Mouse (Mus musculus): ENCODE measurements around the gene Sh3d21.

Sh3d21 gene

DNA sequence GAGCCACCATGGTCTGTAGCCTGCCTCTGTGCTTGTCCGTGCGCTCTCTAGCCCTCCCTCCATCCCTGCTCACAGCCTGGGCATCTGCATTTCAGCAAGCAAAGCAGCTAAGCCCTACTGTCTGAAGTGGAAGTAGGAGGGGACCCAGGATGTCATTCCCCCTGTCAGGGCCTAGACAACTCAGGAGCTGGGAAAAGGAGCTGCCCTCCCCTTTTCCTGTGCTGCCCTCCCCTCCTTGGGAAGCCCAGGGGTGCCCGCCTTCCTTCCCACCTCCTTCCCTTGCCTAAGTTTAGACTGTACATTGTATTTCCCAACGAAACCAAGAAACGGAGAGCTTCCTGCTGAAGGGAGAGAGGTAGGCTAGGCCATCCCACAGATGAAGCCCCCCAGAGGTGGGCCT, 22.3 kb downstream of the Sh3d21 start:
- DNase-seq = no peak

DNA sequence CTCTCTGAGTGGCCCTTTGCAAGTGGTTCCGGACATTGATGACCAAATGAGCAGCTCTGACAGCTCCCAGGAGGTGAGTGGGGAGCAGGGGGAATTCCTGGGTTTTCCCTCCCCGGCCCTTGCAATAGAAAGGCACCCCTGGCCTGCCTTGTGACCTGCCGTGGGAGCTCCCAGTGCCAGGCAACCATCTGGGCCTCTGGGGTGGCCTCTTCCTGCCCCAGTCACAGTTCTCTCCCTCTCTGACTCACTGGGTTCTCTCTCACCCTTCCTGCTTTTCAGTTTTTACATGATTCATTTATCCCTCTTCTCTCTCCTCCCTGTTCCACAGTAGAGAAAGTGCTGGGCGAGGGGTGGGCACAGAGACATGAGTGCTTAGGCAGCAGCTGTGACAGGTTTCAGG, 25.5 kb downstream of the Sh3d21 start:
- no peak for DNase-seq

DNA sequence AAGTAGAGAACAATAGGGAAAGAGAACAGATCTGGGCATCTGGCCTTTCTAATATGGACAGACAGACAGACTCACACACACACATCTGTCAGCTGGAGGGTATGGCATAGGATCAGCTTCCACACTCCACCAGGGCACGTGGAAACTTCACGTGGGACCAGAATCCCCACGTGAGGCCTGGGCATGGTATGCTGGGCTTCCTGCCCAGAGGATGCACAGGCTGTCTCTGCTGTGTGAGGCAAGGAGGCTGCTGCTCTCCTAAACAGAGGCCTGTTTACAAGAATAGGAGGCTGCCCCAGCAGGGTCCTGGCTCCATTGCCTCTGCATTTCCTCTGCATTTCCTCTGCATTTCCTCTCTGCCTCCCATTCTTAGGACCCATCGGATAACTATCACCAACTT, 28.7 kb downstream of the Sh3d21 start:
- DNase-seq = no peak

DNA sequence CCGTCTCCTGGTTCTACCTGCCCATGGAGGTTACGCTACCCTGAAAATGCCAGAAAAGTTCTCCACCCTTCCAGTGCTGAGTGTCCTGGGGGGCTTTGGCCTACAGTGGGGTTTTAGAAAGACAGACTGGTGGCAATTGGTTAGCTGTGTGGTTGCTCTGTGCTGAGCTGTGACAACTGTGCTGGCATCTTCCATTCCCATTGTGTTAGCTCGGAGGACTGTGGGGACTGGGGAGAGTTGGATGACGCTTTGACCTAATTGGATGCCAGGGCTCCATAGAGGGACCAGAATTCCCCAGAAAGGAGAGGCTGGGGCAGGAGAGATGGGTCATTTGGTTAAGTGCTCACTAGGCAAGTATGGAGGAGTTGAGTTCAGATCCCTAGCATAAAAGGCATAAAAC, 29.1 kb downstream of the Sh3d21 start:
- no peak for DNase-seq

DNA sequence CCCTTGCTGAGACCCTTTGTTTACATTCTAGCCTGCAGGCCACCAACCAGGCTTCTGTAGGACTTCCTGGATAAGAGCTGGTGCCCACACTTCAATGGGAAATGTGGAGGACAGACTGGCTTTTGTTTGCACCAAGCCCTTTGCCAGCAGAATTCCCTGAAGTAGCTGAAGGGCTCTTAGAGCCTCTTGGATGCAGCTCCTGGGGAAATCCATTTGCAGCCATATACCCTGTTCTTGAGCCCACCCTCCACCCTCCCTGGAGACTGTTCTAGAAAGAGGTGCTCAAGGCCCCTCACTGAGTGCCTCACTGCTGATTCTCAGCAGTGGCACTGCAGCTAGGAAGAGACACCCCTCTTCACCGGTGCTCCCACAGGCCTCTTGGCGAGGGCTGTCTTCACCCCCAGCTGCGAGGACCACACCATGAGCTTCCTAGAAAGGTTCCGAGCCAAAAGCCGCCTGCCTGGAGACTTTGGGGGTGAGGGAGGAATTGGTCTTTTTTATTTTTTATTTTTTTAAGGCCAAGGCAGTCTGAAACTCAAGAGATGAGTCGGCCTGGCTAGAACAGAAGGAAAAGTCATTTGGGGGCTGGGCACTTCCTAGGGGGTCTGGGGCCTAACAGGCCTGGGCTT, 30.5 kb downstream of the Sh3d21 start:
- no peak for DNase-seq

DNA sequence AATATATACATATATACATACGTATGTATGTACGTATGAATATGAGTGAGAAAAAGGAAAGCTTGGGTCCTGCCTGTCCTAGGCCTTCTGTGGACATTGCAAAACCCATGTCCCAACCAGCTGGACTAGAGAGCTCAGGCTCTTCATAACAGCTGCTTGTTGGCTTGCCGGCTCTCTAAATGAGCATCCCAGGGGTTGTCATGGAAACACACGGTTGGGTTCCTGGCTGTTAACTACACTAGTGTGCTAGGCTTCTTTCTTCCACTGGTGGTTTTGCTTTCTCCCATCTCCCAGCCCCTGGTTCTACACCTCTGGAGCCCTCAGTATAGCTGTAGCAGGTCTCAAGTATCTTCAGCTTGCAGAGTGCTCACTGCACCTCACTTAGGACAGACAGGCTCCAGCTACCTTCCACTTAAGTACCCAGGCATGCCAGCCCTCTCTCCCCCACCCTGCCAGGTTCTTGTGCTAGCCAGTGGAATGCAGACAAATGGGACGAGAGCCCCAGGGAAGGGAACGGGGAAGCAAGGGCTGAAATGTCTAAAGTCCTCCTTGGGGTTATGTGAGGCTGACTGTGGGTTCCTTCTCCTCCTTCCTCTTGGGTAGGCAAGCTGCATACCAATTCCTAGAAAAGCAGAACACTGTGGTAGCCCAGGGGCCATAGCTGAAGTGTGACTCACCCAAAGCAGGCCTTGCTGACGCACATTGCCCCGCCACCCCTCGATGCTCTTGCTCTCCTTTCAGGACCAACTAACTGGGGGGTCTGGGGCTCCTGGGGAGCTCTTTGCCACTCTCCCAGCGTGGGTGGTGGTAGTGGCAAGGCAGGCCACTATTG, 31.8 kb downstream of the Sh3d21 start:
- DNase-seq = no peak

DNA sequence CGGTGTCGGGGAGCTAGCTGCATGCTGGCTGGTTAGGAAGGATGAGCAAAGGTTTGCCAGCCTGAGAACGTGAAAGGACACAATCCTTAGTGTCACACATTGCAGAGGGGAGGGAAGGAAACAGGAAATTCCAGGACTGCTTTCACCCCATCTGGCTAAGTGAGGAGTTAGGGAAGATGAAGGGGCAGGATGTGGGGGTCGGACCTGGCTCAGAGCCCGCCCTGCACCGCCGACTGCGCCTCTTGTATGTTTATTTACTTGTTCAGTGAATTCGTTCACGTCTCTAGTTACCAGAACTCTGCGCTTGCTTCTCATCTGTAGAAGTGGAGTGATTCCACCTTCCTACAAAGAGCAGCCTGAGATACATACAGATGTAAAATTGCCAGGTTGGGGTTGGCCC, 32.8 kb downstream of the Sh3d21 start:
- DNase-seq = no peak

DNA sequence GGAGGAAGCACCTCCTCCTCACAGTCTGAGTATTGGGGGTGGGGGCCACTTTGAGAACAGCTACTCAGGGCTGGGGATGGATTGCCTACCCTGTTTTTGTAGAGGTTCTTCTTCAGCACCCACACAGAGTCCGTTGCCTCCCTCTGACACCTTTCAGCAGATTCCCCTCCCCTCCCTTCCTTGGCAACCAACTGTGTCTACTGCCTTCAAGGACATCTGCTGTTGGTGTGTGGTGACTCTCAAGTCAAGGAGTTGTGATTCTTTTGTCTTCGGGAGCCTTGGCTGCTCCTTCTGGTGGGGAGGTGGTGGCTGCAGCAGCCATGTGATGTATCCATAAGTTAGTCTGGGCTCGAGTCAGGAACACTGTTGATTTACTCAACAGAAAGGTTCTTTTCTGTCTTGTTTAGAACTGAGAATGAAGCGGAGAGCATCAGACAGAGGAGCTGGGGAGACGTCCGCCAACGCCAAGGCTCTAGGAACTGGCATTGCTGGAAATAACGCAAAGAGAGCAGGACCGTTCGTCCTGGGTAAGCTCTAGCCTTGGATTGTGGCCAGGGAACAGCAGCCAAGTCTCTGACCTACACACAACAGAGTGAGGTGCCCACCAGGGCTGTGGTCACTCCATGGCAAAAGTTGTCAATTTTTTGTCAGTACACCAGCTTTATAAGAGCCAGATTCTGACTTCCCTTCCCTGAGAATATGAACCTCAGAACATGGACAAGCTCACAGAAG, 39.8 kb downstream of the Sh3d21 start:
- DNase-seq = no peak

DNA sequence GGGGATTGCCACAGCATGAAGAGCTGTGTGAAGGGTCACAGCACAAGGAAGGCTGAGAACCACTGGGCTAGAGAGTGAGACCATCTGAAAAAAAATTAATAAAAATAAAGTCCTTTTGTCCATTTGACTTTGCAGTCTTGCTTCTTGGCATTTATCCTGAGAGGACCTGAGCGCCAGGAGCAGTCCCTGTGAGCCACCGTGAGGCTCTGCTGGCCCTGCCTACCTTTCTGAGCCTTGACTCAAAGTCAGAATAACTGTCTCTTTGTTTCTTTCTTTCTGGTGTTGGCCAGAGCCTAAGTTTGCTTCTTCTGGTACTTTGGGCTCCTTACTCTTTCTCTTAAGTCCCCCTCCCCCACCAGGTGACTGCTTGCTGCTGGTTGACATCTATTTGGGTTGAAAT, 42.8 kb downstream of the Sh3d21 start:
- no peak for DNase-seq

DNA sequence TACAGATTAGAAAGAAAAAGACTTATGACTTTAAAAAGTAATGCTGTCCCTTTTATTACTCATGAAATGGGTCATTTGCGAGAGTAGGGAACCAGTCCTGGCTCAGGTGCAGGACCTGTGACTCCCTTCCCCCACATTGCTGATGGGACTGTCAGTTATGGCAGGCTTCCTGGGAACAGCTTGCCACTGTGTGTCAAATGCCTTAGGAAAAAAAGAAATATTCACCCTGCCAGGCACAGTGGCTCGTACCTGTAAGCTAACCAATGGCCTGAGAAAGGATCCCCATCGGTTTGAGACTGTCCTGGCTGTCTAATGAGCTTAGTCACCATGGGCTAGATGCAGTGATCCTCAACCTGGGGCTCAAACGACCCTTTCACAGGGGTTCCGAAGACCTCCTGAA, 43.2 kb downstream of the Sh3d21 start:
- DNase-seq = no peak

DNA sequence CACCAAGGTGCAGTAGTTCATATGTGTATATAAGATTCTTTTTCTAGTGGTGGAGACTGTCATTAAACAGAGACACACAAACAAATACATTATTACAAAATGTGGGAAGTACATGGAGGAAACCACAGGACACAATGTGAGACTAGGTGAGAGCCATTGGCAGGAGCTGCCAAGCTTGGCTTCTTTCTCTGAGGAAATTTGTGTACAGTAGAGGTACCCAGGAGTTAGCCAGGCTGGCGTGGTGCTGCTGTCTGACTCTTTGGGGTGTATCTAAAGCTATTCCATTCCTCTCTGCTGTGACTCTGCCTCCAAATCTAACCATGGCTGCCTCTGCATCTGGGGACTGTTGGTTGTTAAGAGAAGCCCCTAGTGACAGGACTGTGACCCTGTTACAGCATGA, 44.2 kb downstream of the Sh3d21 start:
- no peak for DNase-seq

DNA sequence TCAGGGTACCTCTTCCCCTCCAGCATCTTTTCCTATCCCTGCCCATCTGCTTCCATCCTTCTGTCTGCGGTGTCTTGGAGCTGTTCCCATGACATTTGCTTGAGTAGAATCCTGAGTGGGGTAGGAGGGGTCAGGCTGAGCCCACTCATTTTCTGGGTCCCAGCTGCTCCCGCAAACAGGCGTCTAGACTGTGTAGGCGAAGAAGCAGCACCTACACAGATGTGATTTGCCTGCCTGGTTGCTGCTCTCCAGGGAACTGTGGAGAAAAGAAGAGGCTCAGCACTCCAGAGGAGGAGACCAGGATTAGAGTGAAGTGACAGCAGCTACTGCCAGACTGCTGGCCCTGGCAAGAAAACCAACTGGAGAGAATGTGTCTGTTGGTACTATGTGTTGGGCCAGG, 44.6 kb downstream of the Sh3d21 start:
- DNase-seq = peak; percentile 76

DNA sequence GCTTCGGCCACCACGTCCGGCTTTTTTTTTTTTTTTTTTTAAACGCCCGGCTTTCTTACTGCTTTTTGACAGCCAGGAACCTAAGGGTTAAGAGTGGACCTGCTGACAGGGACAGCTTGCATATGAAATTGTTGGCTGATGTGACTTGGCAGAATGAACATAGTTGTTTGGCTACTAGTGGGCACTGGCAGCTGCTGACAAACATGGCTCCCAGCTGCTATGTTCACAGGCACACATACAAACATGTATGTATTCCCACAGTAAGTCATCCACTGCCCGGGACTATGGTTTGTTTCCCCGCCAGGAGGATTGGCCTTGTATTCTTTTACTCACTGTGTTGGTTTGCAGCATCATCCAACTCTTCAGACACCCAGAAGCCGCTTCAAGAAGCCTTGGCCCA, 46.2 kb downstream of the Sh3d21 start:
- DNase-seq = no peak

DNA sequence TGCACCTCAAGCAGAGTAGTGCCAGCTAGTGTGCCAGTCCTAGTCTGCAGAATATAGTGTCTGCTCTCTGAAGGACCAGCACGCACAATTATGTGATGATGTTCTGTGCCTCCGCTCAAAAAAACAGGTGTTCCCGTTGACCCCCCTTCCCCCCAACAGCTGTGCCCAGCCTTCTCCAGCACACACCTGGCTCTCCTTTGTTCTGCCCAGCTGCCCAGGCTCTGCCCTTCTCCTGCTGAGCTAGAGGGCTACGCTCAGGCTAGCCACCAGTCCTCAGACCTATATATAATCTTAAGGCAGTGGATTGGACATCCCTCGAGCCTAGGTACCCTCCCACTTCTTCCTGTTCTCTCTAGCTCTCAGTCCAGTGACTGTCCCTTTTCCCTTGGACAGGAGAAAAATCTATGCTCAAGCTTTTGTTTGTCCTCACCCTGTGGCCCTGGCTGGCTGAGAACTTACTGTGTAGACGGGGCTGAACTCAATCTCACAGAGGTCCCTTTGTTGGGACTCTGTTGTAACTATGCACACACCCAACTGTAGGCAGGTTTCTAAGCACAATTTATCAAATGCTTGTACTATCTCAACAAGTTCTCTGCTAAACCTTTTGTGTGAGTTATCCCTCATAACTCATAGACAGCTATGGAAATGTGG, 47.3 kb downstream of the Sh3d21 start:
- no peak for DNase-seq

DNA sequence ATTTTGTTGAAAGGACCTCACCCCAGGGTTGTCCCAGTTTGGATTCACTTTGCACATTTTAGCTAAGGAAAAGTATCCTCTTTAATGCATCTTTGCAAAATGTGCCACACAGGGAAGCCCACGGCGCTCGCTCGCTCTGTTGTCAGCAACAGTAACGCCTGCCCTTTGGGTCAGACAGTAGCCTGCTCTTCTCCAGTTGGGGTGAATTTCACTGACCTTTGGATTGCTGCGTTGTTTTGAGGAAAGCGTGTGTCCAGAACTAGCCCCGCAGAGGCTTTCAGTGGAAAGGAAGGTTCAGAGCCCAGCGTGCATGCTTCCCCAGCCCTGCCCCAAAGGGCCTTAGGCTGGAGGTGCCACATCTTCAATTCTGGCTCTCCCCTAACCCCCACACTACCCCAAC, 47.9 kb downstream of the Sh3d21 start:
- DNase-seq = no peak

DNA sequence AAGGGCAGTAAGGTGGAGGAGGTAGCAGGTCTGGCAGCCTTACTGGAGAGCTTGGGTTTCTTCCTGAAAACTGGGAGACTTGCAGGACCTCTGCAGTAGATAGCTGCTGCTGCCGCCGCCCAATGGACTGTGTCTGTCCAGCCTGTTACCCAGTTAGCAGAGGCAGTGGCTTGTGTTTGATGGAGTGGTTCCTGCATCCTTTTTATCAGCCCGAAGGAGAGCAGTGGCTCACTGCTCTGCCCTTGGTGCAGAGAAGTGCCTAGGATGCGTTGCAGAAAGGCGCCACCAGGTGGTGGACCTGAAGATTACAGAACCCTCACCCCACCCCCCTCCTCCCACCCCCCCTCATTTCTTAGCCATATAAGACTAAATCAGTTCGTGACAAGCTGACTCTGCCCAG, 49.3 kb downstream of the Sh3d21 start:
- DNase-seq = no peak

DNA sequence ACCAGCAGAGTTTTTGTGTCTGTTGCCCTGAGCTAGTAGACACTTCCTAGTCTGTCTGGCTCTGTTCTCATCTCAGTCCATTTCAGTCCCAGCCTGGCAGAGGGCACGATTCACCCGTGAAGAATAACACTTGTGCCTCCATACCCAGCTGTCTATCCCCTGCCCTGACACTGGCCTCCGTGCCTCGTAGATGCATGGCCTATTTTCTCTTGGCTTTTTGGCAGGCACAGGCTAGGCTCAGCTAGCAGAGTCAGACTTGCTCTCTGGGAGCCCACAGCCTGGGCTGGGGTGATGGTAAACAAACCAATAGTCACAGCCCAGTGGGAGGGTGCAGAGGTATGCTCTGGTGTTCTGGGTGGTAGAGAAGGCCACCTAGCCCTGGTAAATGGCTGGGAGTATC, 50.0 kb downstream of the Sh3d21 start:
- no peak for DNase-seq

DNA sequence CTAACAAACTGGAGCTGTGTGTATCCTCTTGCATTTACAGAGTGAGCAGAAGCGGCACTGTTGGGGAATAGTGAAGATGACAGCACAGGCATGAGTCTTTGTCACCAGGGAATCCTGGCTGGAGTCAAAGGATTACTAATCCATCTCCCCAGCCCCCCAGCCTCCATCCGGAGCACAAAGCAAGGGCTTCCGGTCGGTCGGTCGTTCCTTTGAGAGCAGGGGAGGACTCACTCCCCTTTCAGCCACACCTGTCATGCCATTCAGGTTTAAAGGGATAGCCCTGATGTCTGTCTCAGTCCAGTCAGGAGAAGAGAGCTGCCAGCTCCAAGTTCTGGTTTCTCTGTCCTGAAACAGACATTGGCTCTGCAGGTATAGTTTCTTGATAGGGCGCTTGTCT, 52.1 kb downstream of the Sh3d21 start:
- DNase-seq = no peak

DNA sequence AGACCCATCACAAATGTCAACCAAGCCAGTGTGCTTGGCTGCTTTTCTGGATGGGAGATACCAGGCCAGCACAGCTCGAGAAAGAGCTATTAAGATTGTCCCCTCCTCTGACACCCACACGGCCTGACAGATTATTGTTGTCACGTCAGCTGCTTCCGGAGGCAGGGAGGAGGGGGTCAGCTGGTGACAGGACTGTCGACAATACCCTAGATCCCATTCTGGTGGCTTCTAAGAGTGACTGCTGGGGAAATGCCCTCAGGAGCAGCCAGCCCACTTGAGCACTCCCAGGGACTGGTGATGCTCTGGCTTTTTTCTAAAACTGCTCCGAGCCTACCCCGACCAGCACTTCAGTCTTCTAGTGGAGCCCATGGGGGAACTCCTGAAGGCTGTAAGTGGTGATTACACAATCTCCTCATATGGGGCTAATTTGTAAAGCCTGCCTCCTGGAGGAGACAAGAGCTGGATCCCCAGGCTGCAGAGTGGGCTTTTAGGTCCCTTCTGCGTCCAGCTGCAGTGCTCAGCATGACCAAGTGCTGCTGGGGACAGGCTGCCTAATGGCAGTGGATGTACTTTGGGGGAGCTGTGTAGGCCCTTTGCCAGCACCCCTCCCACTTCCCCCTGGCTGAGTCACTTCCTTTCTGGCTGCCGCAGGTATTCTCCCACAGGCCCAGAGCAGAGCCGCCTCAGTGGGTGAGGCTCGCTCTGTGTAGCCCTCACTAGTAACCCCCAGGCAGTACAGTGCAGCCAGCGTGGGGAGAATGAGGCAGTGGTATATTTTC, 52.7 kb downstream of the Sh3d21 start:
- DNase-seq = peak; percentile 85

DNA sequence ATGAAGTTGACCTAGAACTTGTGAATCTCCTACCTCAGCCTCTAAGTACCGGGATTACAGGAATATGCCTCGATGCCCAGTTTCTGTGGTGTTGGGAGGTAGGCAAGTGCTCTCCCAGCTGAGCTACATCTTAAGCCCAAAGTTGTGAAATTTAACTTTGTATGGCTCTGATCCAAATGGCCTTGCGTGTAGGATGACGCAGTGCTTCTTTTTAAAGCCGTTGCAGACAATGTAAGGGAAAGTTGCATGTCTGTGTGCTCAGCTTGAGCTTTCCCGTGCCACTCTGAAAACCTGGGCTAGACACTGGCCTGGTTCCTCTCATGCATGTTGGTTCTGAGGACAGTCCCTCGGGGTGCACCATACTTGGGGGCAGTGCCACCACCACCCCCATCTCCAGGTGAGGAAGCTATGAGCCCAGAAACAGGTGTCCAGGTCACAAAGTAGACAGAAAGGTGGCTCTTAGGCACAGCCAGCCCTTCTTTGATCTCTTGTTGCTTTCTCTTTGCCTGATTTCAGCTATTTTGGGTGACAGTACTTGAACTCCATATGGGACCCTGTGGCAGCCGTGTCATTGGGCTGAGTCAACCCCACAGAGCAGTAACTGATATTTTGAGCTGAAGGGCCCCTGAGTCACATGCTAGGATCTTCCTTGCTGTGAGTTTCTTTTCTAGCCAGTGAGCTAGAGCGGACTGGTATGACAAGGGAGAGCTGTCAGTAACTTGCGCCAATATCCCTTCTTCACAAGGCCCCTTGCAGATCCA, 53.5 kb downstream of the Sh3d21 start:
- DNase-seq = no peak

DNA sequence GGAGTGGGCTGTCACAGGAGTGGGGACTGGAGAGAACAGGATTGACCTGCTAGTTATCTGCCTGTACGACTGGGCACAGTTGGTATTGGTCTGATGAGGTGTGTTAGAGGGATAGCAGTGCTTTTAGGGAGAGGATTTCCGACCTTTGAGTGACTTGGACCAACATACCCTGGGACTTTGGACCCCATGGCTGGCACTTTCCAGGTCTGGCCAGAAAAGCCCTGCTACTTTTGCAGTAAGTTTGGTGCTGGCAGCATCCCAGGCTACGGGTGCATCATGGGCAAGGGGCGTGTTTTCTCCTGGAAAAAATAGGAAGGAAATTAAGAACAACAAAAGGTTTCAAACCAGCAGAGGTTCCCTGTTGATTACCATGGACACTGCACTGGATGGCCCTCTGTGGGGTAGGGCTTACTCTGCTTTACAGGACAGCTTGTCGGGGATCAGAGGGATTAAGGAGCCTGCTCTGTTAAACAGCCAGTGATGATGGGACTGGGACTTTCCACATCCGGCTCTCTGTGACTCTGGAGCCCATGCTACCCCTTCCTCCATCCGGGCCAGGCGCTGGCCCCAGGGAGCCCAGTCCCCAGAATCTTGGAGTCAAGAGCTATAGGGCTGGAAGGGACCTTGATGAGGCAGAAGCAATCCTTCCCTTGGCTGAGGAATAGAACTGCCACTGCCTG, 55.1 kb downstream of the Sh3d21 start:
- no peak for DNase-seq
